Mouse (Mus musculus): Measurements from ENCODE around the gene Traf3ip2.

The Traf3ip2 gene

GRCm38 (mm10) chr10:39620626-39621025 lies 7.9 kb downstream of the Traf3ip2 start:
- ChIA-PET POLR2A (interaction anchor here in 3 of 4 experiments (0.7 to 1.9 kb wide), 7 partner anchors 9 to 110 kb away, joined by 3 to 5 read pairs (median 3); no protein-coding TSS in a partner anchor), CTCF (interaction anchor here in 1 of 4 experiments (0.8 kb wide), 1 partner anchor 9 kb away, joined by 3 read pairs; no protein-coding TSS in a partner anchor)

DNA sequence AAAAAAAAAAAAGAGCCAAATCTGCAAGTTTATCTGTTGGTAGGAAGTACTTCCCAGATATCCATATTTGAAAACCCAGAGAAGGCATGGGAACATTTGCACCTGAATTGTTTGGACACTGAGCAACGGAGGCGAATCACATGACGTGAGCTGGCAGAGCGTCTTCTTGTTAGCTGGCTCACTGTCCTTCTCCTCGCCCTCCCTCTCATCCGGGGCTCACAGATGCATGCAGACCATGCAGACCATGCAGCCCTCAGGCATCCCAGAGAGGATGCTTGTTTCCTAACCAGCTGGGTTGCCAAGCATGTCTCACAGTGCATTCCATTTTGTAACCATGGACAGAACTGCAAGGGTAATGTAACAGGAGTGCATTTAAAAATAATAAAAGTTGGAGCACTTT lies 11.1 kb downstream of the Traf3ip2 start:
- ChIA-PET POLR2A (interaction anchor here in 2 of 4 experiments (0.6 to 3.2 kb wide), 4 partner anchors 11 to 108 kb away, joined by 3 to 9 read pairs (median 3); no protein-coding TSS in a partner anchor), CTCF (interaction anchor here in 1 of 4 experiments (0.7 kb wide), 1 partner anchor 10 kb away, joined by 4 read pairs; no protein-coding TSS in a partner anchor)

DNA sequence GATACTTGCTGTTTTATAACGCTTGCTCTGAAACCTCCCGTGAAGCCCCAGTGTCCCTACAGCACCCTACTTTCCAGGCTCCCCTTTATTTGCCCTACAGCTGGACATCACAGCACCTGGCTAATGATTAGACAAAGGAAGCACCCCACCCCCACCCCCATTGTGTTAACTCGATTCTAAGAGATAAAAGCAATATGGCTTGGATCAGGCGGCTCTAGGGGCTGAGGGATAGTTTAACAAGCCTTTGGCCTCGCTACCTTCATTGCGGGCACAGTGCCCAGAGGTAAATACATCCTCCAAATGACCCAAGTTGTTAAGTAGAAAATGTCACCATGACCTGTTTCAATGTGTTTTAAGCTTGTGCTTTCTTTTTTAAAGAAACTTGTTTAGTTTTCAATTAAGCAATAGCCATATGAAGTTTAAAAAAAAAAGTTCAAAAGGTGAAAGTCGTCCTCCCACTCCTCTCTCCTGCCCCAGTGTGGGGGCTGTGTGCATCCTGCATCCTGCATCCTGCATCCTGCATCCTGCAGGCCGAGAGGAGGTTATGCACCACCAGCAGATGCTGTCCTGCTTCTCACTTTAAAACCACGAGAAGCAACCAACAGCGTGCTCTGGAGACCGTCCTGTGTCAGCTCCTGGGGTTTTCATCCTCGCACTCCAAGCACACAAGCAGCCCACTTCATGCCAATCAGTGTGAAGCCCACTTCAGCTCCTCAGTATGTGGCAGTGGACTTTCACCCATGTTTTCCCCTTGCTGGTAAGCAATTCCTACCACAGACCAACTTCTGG lies 12.3 kb downstream of the Traf3ip2 start:
- ChIA-PET POLR2A (interaction anchor here in 3 of 4 experiments (0.7 to 3.2 kb wide), 6 partner anchors 9 to 383 kb away, joined by 3 to 9 read pairs (median 3); no protein-coding TSS in a partner anchor), CTCF (no interaction called here)

DNA sequence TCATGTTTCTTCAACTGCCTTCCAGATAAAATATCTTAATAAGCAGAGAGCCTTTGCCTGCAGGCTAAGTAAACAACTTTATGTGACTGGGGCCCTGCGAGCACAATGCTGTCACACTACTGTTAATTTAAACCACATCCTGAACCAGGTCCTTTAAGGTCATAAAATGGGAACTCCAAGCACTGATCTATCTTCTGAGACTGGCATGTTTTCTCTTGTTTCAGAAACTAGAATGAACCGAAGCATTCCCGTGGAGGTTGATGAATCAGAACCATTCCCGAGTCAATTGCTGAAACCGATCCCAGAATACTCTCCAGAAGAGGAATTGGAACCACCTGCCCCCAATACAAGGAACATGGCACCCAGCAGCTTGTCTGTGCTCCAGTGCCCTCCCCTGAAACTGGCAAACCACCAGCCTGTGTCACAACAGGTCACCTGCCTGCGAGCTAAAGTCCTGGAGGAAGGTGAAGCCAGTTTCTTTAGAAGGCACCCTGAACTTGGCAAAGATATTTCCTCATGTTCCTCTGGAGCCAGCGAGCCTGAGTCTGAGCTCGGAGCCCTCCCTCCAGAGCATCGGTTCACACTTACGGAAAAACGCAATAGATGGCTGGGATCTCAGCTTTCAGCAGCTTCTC lies 13.0 kb downstream of the Traf3ip2 start:
- ChIA-PET POLR2A (interaction anchor here in 3 of 4 experiments (0.7 to 3.2 kb wide), 6 partner anchors 8 to 384 kb away, joined by 3 to 9 read pairs (median 4); no protein-coding TSS in a partner anchor), CTCF (interaction anchor here in 1 of 4 experiments (0.6 kb wide), 1 partner anchor 1809 kb away, joined by 3 read pairs; no protein-coding TSS in a partner anchor)

- POLR2A ChIA-PET: interaction anchor here in 2 of 4 experiments (0.9 to 3.2 kb wide), 3 partner anchors 8 to 105 kb away, joined by 3 to 9 read pairs (median 4); no protein-coding TSS in a partner anchor
- CTCF ChIA-PET: interaction anchor here in 1 of 4 experiments (0.6 kb wide), 1 partner anchor 1809 kb away, joined by 3 read pairs; no protein-coding TSS in a partner anchor
These were observed 13.6 kb downstream of the Traf3ip2 start for GRCm38 (mm10) chr10:39626376-39626775.

- CTCF ChIA-PET: interaction anchor here in 1 of 4 experiments (1.3 kb wide), 1 partner anchor 459 kb away, joined by 3 read pairs; no protein-coding TSS in a partner anchor
- POLR2A ChIA-PET: interaction anchor here (0.5 to 3.7 kb wide), 16 partner anchors 9 to 103 kb away, joined by 3 to 19 read pairs (median 4); partner anchors contain the start of genes Rev3l (in 2 of the 4) and Traf3ip2 (in 1 of the 4)
These were observed 16.2 kb downstream of the Traf3ip2 start for GRCm38 (mm10) chr10:39628799-39629517.

GRCm38 (mm10) chr10:39629746-39630552 lies 17.2 kb downstream of the Traf3ip2 start:
- CTCF ChIA-PET: interaction anchor here in 1 of 4 experiments (0.9 kb wide), 1 partner anchor 9 kb away, joined by 3 read pairs; no protein-coding TSS in a partner anchor
- POLR2A ChIA-PET: interaction anchor here in 3 of 4 experiments (0.7 to 3.7 kb wide), 9 partner anchors 10 to 102 kb away, joined by 3 to 19 read pairs (median 4); partner anchors contain the start of genes Rev3l (in 1 of the 3) and Traf3ip2 (in 1 of the 3)

DNA sequence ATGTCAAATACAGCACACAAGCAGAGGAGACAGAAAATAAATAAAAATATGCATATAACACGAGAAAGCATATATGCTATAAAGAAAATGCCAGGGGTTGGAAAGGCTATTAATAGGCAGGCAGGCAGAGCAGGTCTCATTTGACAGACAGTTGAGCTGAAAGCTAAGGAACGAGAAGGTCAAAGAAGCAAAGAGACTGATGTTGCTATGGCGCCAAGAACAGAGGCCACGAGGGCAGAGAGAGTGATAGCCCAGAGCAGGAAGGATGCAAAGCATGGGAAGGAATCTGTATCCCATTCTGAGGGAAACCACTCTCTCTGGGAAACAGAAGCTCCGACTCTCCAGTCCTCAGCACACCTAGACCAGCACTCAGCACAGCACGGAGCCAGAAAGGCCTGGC lies 18.1 kb downstream of the Traf3ip2 start:
- ChIA-PET POLR2A (interaction anchor here in 2 of 4 experiments (1.1 to 3.7 kb wide), 5 partner anchors 10 to 101 kb away, joined by 3 to 19 read pairs (median 6); no protein-coding TSS in a partner anchor), CTCF (no interaction called here)

DNA sequence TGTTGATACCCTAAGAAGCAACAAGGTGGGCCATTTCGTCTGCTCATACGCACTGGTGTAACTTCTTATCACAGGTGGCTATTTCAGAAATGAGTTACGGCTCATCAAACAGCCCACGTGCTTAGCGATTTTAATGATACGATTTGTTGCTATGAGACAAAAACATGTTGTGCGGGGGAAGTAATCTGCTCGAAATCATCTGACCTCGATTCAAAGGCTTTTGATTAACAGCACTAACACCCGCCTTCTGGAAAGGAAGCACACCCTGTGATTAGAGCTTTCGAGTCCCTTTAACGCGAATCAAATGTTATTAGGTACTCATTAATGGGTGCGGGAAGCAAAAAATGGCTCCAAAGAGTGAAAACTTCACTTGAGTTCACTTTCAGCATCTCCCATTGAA lies 18.9 kb downstream of the Traf3ip2 start:
- POLR2A ChIA-PET: interaction anchor here in 3 of 4 experiments (0.7 to 3.7 kb wide), 27 partner anchors 9 to 461 kb away, joined by 3 to 19 read pairs (median 4); partner anchors contain the start of gene Rev3l (in 1 of the 3)

DNA sequence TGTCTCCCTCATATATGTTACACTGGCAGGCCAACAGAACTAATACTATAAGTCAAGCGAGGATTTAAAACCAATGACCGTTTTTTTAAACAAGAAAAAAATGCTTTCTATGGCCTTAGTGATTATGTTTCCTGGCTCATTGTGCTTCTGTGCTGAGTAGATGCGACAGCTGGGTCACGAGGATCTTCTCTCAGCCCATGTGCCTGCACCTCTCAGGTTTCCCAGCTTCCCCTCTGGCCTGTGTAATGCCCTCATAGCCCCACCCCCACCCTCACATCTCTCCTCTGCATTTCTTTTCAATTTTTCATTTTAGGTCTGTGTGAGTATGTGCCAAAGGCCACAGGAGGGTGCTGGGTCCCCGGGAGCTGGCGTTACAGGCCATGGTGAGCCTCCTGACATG lies 20.6 kb downstream of the Traf3ip2 start:
- CTCF ChIA-PET: no interaction called here
- POLR2A ChIA-PET: interaction anchor here in 3 of 4 experiments (0.6 to 2.9 kb wide), 16 partner anchors 8 to 126 kb away, joined by 3 to 13 read pairs (median 4); partner anchors contain the start of genes Rev3l (in 1 of the 3) and Traf3ip2 (in 1 of the 3)

More for the DNA sequence above, 18.9 kb downstream of the Traf3ip2 start:
- CTCF ChIA-PET: no interaction called here

GRCm38 (mm10) chr10:39634423-39635101 lies 21.8 kb downstream of the Traf3ip2 start:
- CTCF ChIA-PET: interaction anchor here in 1 of 4 experiments (0.5 kb wide), 1 partner anchor 75 kb away, joined by 5 read pairs; no protein-coding TSS in a partner anchor
- POLR2A ChIA-PET: interaction anchor here in 3 of 4 experiments (0.5 to 2.9 kb wide), 14 partner anchors 9 to 132 kb away, joined by 3 to 13 read pairs (median 4); partner anchors contain the start of gene Traf3ip2 (in 1 of the 3)

- ChIA-PET CTCF (no interaction called here), POLR2A (interaction anchor here in 2 of 4 experiments (0.6 to 3.8 kb wide), 10 partner anchors 9 to 467 kb away, joined by 3 to 19 read pairs (median 4); partner anchors contain the start of gene Rev3l (in 1 of the 2))
These were observed 26.1 kb downstream of the Traf3ip2 start for GRCm38 (mm10) chr10:39638862-39639261.

DNA sequence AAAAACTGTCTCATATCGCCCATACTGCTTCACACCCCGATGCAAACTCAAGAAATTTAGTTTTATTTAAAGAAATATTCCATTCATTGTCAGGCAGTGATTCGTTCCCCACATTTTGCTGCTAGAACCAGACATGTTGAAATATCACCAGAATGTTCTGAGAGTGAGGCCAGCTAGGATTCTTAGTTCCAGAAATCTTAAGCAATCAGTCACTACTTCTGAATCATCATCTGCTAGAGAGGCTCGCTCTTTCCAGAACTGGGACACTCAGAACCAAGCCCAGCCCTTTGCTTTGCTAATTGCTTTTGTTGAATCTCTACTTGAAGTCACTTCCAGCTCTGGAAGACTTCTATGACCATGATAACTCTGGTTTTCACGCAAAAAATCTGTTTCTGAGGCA lies 27.0 kb downstream of the Traf3ip2 start:
- CTCF ChIA-PET: no interaction called here

GRCm38 (mm10) chr10:39640817-39641226 lies 28.1 kb downstream of the Traf3ip2 start:
- CTCF ChIA-PET: no interaction called here

More for the DNA sequence above, 27.0 kb downstream of the Traf3ip2 start:
- POLR2A ChIA-PET: interaction anchor here in 2 of 4 experiments (0.9 to 3.8 kb wide), 6 partner anchors 10 to 468 kb away, joined by 3 to 19 read pairs (median 3); no protein-coding TSS in a partner anchor

GRCm38 (mm10) chr10:39645789-39646628 lies 33.3 kb downstream of the Traf3ip2 start:
- POLR2A ChIA-PET: interaction anchor here in 2 of 4 experiments (0.8 to 1.6 kb wide), 5 partner anchors 9 to 178 kb away, joined by 3 to 4 read pairs (median 3); no protein-coding TSS in a partner anchor
- CTCF ChIA-PET: interaction anchor here in 1 of 4 experiments (0.7 kb wide), 1 partner anchor 720 kb away, joined by 3 read pairs; no protein-coding TSS in a partner anchor

More at GRCm38 (mm10) chr10:39640817-39641226, 28.1 kb downstream of the Traf3ip2 start:
- POLR2A ChIA-PET: interaction anchor here in 3 of 4 experiments (0.7 to 3.8 kb wide), 9 partner anchors 8 to 140 kb away, joined by 3 to 19 read pairs (median 3); partner anchors contain the start of gene Rev3l (in 1 of the 3)

Data from embryonic stem cell, embryonic (primary cell).